Mouse (Mus musculus) kidney, adult 2 months (tissue): ENCODE measurements around the gene Pck2.

Experiments
- CTCF ChIP-seq: fragments of 200-500 bp; conservative IDR thresholded peaks from 2 replicates; pipeline ENCODE4 v1.5.1; 2011; ENCODE audit warnings: low read depth, mild to moderate bottlenecking, control low read depth, low read length, moderate library complexity, mixed read lengths; ENCODE audit not compliant: insufficient read depth, insufficient read length
- POLR2A ChIP-seq: fragments of 200-500 bp; IDR thresholded peaks from one replicate; pipeline ENCODE4 v1.6.1; 2011; ENCODE audit warnings: low read depth, low read length, control low read depth

- TF ChIP-seq POLR2A = no peak
- TF ChIP-seq CTCF = no peak
These were observed 18.8 kb downstream of the Pck2 start for GRCm38 (mm10) chr14:55558740-55559448.
